Mouse (Mus musculus): ENCODE results near the gene Amotl2.
A peak's percentile ranks its signal among the peaks of the same experiment; 100 is the strongest.

GRCm38 (mm10) chr9:102717164-102717885 lies 853 bp downstream of the Amotl2 start:
- TF ChIP-seq CTCF (IDR thresholded peaks at IDR 0.05; ENCODE audit: control insufficient read depth, insufficient read depth, low read length) (no peak), POLR2A (IDR thresholded peaks at IDR 0.05; ENCODE audit: borderline replicate concordance, control insufficient read depth, low read depth, low read length) (peak; percentile 56)

All from bone marrow, adult 2 months (tissue).